Mouse (Mus musculus) neural tube, embryonic 15.5 days (tissue): Measurements from ENCODE around the gene Cask. TPM values are rescaled to one million over a fixed set of nuclear protein-coding genes. Genes with fewer than 3 reads are reported as not detected.

ENCODE experiments used
- ATAC-seq: fragments of 200-750 bp; cut with Nextera tagmentation; 2 replicates; pipeline ENCODE4 v1.8.0; 2017; ENCODE audit warnings: mild to moderate bottlenecking, moderate TSS enrichment, moderate library complexity; ENCODE audit not compliant: low FRiP score
- H3K27ac ChIP-seq: fragments of 300-500 bp; sonication (generic); replicated peaks from 2 replicates; pipeline ENCODE4 v1.5.1; 2015; ENCODE audit warnings: mild to moderate bottlenecking, inconsistent platforms
- H3K27me3 ChIP-seq: fragments of 300-500 bp; sonication (generic); replicated peaks from 2 replicates; pipeline ENCODE4 v1.6.1; 2015; ENCODE audit warnings: inconsistent platforms
- H3K36me3 ChIP-seq: fragments of 300-500 bp; sonication (generic); 2 replicates; pipeline ENCODE4 v1.6.1; 2015; ENCODE audit warnings: inconsistent platforms
- H3K4me1 ChIP-seq: fragments of 300-500 bp; sonication (generic); 2 replicates; pipeline ENCODE4 v1.6.1; 2015; ENCODE audit warnings: inconsistent platforms
- H3K4me2 ChIP-seq: fragments of 300-500 bp; sonication (generic); 2 replicates; pipeline ENCODE4 v1.6.1; 2015; ENCODE audit warnings: inconsistent platforms, mild to moderate bottlenecking, moderate library complexity
- H3K4me3 ChIP-seq: fragments of 300-500 bp; sonication (generic); replicated peaks from 2 replicates; pipeline ENCODE4 v1.5.1; 2015; ENCODE audit warnings: mild to moderate bottlenecking, inconsistent platforms
- H3K9ac ChIP-seq: fragments of 300-500 bp; sonication (generic); replicated peaks from 2 replicates; pipeline ENCODE4 v1.6.1; 2015; ENCODE audit warnings: mild to moderate bottlenecking, inconsistent platforms
- H3K9me3 ChIP-seq: fragments of 300-500 bp; sonication (generic); replicated peaks from 2 replicates; pipeline ENCODE4 v1.6.1; 2016; ENCODE audit warnings: inconsistent platforms
- WGBS: fragments of 180-500 bp; shearing (Covaris S2); methylation state at CpG from one replicate; pipeline ENCODE4 v1.1.7; 2015; ENCODE audit warnings: mixed read lengths; 5-methylcytosine and 5-hydroxymethylcytosine counted together
- polyA plus RNA-seq: library from polyadenylated mRNA; unstranded; fragments of >200 nt; fragmentation: Nextera tagmentation; extraction: Ambion mirVana; gene quantifications from 2 replicates; pipeline ENCODE4 v1.2.1, GENCODE M21; 2015

Cask gene
- polyA plus RNA-seq, 1 experiment from 2014 or later: 57.1 TPM

DNA sequence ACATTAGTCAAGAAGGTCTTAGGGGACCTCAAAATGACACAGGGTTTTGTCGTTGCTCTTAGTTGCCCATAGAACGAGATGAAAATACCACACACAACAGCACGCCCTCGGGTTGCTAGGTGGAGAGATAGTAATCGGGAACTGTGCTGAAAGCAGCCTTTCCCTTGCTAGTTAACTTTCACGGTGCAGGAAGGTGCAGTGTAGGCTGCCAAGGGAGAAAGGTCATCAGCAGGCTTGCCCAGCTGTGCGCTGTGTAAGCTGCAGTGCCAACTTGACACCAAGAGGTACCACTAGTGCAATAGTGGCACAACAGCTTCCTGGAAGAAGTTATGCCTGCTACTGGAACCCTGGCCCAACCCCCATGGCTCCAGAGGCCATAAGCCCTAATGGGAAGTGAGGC, 346.8 kb downstream of the Cask start:
- no peak overlapping the region for H3K4me2 ChIP-seq
- no peaks in the 10 kb centered on the region for H3K36me3 ChIP-seq
- H3K4me1 ChIP-seq: no peaks in the 10 kb centered on the region
- no peaks in the 10 kb centered on the region for H3K9me3 ChIP-seq
- no peak overlapping the region for H3K9ac ChIP-seq
- no peak overlapping the region for H3K4me3 ChIP-seq
- no peak overlapping the region for H3K27ac ChIP-seq
- 91% methylated on average over 7 of the region's 7 CpGs for WGBS
- no peak for ATAC-seq
- no peaks in the 10 kb centered on the region for H3K27me3 ChIP-seq

DNA sequence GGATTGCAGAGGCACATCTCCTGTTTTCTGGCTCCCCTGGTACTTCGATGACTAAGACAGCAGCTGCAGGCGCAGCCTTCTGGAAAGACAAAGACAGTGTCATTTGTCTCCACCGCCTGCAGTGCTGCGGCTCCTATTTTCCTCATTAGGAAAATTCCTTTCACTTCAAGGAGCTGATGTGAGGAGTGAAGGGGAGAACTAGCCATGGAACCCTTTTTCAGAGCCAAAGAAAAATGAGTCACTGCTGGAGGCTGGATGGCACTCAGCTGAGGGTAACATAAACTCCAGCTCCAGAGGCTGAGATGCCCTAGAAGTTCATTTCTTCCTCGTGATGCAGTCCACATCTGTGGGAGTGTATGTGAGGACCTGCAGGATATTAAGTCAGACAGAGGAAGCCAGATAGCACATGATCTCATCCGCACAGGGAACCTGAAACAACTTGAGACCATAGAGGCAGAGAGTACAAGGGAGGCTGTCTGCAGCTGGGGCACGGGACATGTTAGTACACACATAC, 348.2 kb downstream of the Cask start:
- ATAC-seq: peak; percentile 68
- H3K4me3 ChIP-seq: no peak overlapping the region
- no peaks in the 10 kb centered on the region for H3K4me1 ChIP-seq
- H3K27ac ChIP-seq: peak overlapping the region; percentile 73
- no peak overlapping the region for H3K9ac ChIP-seq
- H3K4me2 ChIP-seq: peak overlapping the region; percentile 15
- H3K27me3 ChIP-seq: no peaks in the 10 kb centered on the region
- H3K36me3 ChIP-seq: no peaks in the 10 kb centered on the region
- H3K9me3 ChIP-seq: no peaks in the 10 kb centered on the region
- WGBS: 42% methylated on average over 7 of the region's 7 CpGs

DNA sequence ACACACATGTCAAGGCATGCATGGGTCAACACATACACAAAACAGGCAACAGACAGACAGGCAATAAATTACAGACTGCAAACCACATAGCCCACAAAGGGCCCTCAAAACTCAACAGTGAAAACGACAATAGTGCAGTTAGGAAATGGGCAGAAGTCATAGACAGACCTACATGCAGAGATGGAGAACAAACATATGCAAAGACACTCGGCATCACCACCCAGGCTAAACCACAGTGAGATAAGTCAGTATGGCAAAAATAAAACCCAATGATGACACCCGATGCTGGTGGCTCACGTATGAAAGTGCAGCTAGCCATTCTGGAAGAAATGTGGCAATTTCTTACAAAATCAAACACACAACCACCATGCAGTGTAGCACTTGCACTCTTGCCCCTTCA, 350.9 kb downstream of the Cask start:
- 80% methylated on average over 4 of the region's 4 CpGs for WGBS
- ATAC-seq: no peak
- Histone ChIP-seq H3K27ac (no peak overlapping the region), H3K4me2 (no peak overlapping the region), H3K9me3 (no peaks in the 10 kb centered on the region), H3K4me3 (no peak overlapping the region), H3K4me1 (no peaks in the 10 kb centered on the region), H3K36me3 (no peaks in the 10 kb centered on the region), H3K27me3 (0 out of 2 replicates have a peak, but pooled peaks cover under 1% of the 10 kb centered on the region), H3K9ac (no peak overlapping the region)

DNA sequence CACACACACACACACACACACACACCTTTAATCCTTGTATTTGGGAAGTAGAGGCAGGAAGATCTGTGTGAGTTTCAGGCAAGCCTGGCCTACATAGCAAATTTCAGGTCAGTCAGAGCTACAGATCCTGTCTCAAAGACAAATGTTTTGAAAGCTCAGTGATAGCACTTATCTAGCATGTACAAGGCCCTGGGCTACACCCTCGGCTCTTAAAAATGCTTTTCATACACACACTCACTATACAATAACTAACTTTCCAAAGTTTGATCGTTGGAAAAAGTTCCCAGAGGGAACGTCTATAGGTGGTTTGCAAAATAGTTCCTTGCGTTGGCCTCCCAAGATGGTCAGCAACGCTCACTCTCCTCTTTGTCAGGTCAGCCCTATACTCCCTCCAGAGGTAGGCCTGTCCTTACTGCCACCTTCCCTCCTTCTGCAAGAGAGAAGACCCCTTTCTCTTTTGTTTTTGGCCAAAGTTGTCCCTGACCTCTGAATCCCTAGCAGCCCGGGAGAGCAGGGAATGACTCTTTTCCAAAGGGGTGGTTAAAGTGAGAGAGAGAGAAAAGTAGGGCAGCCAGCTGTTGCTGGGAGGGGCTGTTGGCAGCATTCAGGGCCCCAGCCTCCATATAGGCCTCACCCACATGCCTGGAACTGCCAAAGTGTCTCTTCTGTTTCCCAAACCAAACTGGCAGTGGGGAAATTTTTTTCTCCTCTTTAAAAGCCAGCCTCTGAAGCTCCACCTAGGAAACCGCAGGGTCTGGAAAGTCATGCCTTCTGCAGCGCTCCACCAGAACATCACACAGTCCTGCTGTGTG, 356.1 kb downstream of the Cask start:
- Histone ChIP-seq H3K36me3 (no peaks in the 10 kb centered on the region), H3K9ac (no peak overlapping the region), H3K27ac (no peak overlapping the region), H3K4me2 (no peak overlapping the region), H3K9me3 (no peaks in the 10 kb centered on the region), H3K4me3 (no peak overlapping the region), H3K27me3 (0 out of 2 replicates have a peak, but pooled peaks cover 2% of the 10 kb centered on the region), H3K4me1 (no peaks in the 10 kb centered on the region)
- no peak for ATAC-seq
- 87% methylated on average over 8 of the region's 8 CpGs for WGBS

DNA sequence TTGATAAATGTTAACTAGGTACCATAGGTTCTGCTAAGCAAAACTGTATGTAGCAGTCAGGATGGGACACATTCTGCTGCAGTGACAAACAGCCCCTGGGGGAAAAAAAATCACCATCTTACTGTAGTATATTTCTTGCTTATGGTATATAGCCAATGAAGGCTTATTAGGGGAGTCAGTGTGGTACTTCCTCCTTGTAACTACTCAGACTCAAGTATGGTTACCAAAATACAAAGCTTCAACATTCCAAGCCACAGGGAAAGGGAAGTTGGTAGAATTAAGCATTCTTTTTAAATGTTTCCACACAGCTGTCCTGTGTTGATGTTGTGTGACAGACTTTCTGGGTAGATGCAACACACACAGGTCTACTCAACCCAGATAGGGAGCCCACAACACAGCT, 358.2 kb downstream of the Cask start:
- ATAC-seq: no peak

DNA sequence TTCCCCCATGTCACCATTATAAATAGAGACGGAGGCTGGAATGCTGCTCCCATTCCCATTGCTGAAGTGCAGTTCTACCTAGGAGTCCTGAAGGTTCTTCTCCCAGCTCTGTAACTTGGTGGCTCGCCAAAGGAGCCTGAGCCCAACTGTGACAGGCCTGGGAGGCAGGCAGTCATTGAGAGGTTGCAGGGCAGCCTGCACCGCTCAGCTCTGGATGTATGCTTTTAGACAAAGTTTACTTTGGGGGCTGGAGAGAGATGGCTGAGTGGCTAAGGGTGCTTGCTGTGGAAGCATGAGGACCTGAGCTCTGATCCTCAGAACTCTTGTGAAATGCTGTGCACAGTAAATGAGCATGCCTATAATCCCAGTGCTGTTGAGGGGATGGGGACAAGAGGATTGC, 360.2 kb downstream of the Cask start:
- Histone ChIP-seq H3K9ac (no peak overlapping the region), H3K4me1 (no peaks in the 10 kb centered on the region), H3K9me3 (no peaks in the 10 kb centered on the region), H3K4me3 (no peak overlapping the region), H3K27ac (no peak overlapping the region), H3K27me3 (0 out of 2 replicates have a peak, but pooled peaks cover 5% of the 10 kb centered on the region), H3K4me2 (no peak overlapping the region), H3K36me3 (no peaks in the 10 kb centered on the region)
- ATAC-seq: no peak
- 79% methylated on average over 3 of the region's 3 CpGs for WGBS

More for the DNA sequence above, 358.2 kb downstream of the Cask start:
- H3K9me3 ChIP-seq: no peaks in the 10 kb centered on the region
- no peaks in the 10 kb centered on the region for H3K36me3 ChIP-seq
- 0 out of 2 replicates have a peak, but pooled peaks cover 2% of the 10 kb centered on the region for H3K27me3 ChIP-seq
- no peak overlapping the region for H3K27ac ChIP-seq
- no peaks in the 10 kb centered on the region for H3K4me1 ChIP-seq
- no peak overlapping the region for H3K4me3 ChIP-seq
- no peak overlapping the region for H3K9ac ChIP-seq
- no peak overlapping the region for H3K4me2 ChIP-seq

- Histone ChIP-seq H3K9me3 (no peaks in the 10 kb centered on the region), H3K4me1 (no peaks in the 10 kb centered on the region), H3K36me3 (no peaks in the 10 kb centered on the region), H3K4me2 (no peak overlapping the region), H3K27ac (no peak overlapping the region), H3K27me3 (0 out of 2 replicates have a peak, but pooled peaks cover 3% of the 10 kb centered on the region), H3K9ac (no peak overlapping the region), H3K4me3 (no peak overlapping the region)
- WGBS: 94% methylated on average over 1 of the region's 1 CpGs
- no peak for ATAC-seq
These were observed 361.4 kb downstream of the Cask start for GRCm38 (mm10) chrX:13489761-13490160.

- no peak overlapping the region for H3K4me3 ChIP-seq
- H3K27ac ChIP-seq: no peak overlapping the region
- 0 out of 2 replicates have a peak, but pooled peaks cover 3% of the 10 kb centered on the region for H3K27me3 ChIP-seq
- no peak overlapping the region for H3K9ac ChIP-seq
- 66% methylated on average over 3 of the region's 3 CpGs for WGBS
- no peaks in the 10 kb centered on the region for H3K36me3 ChIP-seq
- no peaks in the 10 kb centered on the region for H3K4me1 ChIP-seq
- no peak for ATAC-seq
- no peak overlapping the region for H3K4me2 ChIP-seq
- H3K9me3 ChIP-seq: no peaks in the 10 kb centered on the region
These were observed 362.2 kb downstream of the Cask start for GRCm38 (mm10) chrX:13489001-13489400.

- no peaks in the 10 kb centered on the region for H3K4me1 ChIP-seq
These were observed 366.7 kb downstream of the Cask start for GRCm38 (mm10) chrX:13484447-13484846.

GRCm38 (mm10) chrX:13482576-13482975, 368.6 kb downstream of the Cask start:
- no peak overlapping the region for H3K4me3 ChIP-seq
- 95% methylated on average over 1 of the region's 1 CpGs for WGBS
- H3K9me3 ChIP-seq: no peaks in the 10 kb centered on the region
- no peak overlapping the region for H3K9ac ChIP-seq
- 0 out of 2 replicates have a peak, but pooled peaks cover 3% of the 10 kb centered on the region for H3K27me3 ChIP-seq
- no peak overlapping the region for H3K4me2 ChIP-seq
- ATAC-seq: no peak
- no peak overlapping the region for H3K27ac ChIP-seq
- H3K4me1 ChIP-seq: no peaks in the 10 kb centered on the region
- no peaks in the 10 kb centered on the region for H3K36me3 ChIP-seq

More at GRCm38 (mm10) chrX:13484447-13484846, 366.7 kb downstream of the Cask start:
- H3K27ac ChIP-seq: no peak overlapping the region
- H3K4me2 ChIP-seq: no peak overlapping the region
- no peak overlapping the region for H3K9ac ChIP-seq
- ATAC-seq: no peak
- no peaks in the 10 kb centered on the region for H3K36me3 ChIP-seq
- H3K27me3 ChIP-seq: 0 out of 2 replicates have a peak, but pooled peaks cover 3% of the 10 kb centered on the region
- no peaks in the 10 kb centered on the region for H3K9me3 ChIP-seq
- no peak overlapping the region for H3K4me3 ChIP-seq

- no peaks in the 10 kb centered on the region for H3K36me3 ChIP-seq
- H3K4me1 ChIP-seq: no peaks in the 10 kb centered on the region
- H3K4me3 ChIP-seq: no peak overlapping the region
- H3K9me3 ChIP-seq: no peaks in the 10 kb centered on the region
- H3K4me2 ChIP-seq: no peak overlapping the region
- no peaks in the 10 kb centered on the region for H3K27me3 ChIP-seq
- no peak overlapping the region for H3K9ac ChIP-seq
- ATAC-seq: no peak
- H3K27ac ChIP-seq: no peak overlapping the region
These were observed 371.6 kb downstream of the Cask start for GRCm38 (mm10) chrX:13479570-13479969.

DNA sequence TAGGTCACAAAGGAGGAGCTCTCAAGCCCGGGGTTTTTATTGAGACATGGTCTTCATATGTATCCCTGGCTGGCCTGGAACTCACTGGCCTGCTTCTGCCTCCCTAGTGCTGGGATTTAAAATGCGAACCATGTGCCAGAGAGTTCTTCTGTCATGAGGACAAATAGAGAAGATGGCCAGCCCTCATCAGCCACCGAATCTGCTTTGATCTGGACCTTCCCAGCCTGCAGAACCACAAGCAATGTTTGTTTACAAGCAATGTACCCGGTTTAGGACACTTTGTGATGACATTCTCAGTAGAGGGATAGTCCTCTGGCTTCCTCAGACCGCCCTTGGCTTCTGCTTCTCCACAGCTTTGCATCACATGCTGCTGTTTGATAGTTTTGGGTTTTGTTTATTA, 372.9 kb downstream of the Cask start:
- H3K9ac ChIP-seq: no peak overlapping the region
- 75% methylated on average over 5 of the region's 5 CpGs for WGBS
- H3K27me3 ChIP-seq: no peaks in the 10 kb centered on the region
- no peak for ATAC-seq
- H3K9me3 ChIP-seq: no peaks in the 10 kb centered on the region
- H3K4me1 ChIP-seq: no peaks in the 10 kb centered on the region
- no peaks in the 10 kb centered on the region for H3K36me3 ChIP-seq
- no peak overlapping the region for H3K4me2 ChIP-seq
- H3K4me3 ChIP-seq: no peak overlapping the region
- no peak overlapping the region for H3K27ac ChIP-seq
